Mouse (Mus musculus) cerebellum, postnatal 4 days (tissue): ENCODE data around the gene Sec23ip.

ENCODE experiments used
- DNase-seq, 2 experiments: peaks; one replicate each; pipeline ENCODE4 v3.0.0; 2022; ENCODE audit warnings: low spot score in 2 of 2, mixed read lengths in 1 of 2

Sec23ip gene

DNA sequence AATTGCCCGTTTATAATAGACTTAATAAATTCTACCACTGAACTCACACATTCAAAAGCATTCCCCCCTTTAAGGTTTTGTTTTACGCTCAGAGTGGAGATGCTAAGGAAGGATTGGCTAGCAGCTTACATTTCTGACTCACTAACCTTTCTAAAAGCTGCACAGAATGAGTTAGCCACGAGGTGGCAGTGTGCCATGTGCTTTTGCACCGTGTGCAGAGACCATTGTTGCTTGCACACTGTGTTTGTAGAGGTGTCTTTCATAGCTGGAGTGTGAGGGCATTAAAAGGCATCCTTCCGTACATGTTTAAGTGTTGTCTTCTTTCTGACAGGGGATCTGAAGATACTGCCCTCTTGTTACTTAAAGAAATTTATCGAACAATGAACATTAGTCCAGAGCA lies 34.6 kb downstream of the Sec23ip start:
- peak; percentile 44 to 68 for DNase-seq

DNA sequence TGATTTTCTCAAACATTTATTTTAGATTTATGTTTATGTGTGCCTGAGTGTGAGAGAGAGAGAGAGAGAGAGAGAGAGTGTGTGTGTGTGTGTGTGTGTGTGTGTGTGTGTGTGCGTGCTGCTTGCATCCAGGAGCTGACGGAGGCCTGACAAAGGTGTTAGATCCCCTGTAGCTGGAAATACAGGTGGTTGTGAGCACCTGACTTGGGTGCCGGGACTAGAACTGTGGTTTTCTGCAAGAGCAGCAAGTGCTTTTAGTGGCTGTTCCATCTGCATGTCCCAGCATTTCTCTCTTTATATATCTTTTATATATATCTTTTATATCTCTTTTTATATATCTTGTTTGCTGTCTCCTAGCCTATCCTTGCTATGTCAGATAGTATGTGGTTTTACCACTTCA lies 37.1 kb downstream of the Sec23ip start:
- DNase-seq, result no peak

DNA sequence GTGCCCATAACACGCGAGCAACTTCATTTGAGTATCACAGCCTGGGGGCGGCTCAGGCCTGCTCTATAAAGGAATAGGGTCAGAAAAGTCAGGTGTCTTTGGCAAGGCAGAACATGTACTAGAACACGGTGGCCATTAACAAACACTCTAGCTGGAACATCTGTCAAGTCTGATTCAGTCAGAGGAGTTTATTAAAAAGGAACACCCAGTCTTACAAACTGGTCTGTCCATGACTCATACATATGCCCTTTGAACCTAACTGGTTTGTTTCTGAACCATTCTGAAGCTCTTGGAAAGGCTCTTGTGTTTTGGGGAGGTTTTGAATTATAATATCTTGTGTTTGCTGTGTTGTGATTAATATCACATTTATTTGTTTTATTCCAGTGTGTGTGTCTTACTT lies 45.3 kb downstream of the Sec23ip start:
- DNase-seq, result no peak

DNA sequence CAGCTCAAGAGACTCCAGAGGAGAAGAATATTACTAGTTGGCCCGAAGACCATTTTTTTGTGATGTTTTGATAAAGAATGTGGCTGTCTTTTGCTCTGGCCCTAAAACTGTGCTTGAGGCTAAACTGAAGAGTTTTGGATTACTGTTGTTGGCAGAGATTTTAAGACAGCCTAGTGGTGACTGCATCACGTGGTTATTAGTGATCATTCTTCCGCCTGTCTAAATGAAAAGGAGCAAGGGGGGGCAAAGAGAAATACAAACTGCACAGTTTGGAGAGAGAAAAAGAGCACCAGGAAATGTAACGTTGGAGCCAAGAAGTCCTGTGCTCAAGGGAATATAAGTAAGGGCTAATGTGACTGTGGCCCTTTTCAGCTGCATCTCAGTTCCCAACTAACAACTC lies 48.7 kb downstream of the Sec23ip start:
- DNase-seq, result no peak

DNA sequence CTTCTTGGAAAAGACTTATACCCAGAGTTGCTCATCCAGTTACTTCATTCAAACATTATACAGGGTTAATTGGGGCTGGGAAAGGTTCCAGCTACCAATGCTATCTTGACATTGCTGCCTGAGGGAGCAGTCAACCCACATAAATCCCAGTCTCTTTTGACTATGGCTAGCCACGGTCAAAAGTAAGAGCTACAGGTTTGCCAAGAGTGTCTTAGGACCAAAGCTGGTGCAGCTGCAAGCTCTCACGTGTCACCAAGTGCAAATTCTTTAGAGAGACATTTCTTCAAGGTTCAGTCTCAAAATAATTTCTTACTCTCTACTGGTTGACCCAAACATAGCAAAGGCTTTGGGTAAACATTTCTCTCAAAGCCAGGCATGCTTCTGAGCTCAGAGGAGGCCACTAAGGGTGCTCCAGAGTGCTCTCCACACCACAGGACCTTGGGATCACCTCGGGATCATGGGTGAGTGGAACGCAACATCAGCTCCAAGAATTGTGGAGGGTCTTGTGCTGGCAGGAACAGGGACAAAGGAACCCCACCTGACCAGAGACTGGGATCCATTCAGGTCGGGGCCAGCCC lies 80.3 kb downstream of the Sec23ip start:
- no peak for DNase-seq

DNA sequence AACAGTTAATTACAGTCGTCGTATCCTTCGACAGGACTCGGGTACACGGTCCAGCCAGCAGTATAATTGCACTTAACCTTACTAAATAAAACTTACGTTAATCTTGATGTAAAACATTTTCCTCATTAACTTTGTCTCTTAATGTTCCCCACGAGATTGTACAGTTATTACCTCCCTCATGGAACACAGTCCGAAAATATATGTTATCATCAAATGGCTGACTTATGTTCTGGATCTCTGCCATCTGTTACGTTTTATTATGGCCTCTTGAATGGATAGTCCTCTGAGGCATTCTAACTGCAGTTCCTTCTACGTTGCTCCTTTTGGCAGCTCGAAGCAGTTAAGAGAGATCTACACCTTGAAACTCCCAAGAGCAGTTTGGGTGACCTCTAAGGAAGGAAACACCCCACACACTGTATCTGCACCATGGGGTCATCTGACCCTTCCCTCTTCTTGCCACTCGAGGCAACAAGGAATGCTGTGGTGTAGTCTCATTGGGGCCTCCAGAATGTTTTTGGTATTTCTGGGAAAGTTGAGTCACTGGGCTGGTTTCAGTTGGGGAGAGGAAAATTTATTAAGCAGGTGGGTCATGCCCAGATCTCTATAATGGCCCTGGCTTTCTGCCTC lies 87.8 kb downstream of the Sec23ip start:
- DNase-seq, result no peak

DNA sequence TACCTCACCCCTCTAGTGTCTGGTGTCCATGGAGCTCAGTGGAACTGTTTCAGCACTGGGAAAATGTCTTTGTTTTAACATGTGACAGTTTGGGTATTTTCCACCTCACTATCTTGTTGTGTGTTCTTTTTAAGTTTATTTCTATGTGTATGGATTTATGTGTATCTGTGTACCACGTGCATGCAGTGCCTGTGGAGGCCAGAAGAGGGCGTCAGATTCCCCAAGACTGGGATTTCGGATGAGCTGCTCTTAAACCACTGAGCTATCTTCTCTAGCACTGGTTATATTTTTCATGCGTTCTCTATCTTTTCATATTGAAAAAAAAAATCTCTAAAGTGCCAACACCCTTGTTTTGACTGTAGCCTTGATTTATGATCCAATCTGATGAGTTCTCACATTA lies 88.5 kb downstream of the Sec23ip start:
- no peak for DNase-seq
